Mouse (Mus musculus) thymus, adult 18-20 months (tissue): ENCODE measurements around the gene Zcchc24.
"Not testable (repeated sequence)": the region's sequence is repeated elsewhere in the genome, so short reads cannot be mapped to it uniquely, and the experiment has no call there.

Experiments used
- DNase-seq, 2 experiments: peaks; one replicate each; pipeline ENCODE4 v3.0.0; 2022; ENCODE audit warnings: mixed read lengths in 2 of 2

The Zcchc24 gene

GRCm38 (mm10) chr14:25768915-25769625, at the start of gene Zcchc24:
Zcchc24 (minus strand) TSS chr14:25769039.
- DNase-seq = peak; percentile 86 to 88

- DNase-seq = no peak
These were observed 47.6 kb upstream of the Zcchc24 start for GRCm38 (mm10) chr14:25816416-25816815.

- no peak for DNase-seq
These were observed 45.3 kb upstream of the Zcchc24 start for GRCm38 (mm10) chr14:25814140-25814539.

- not testable (repeated sequence) for DNase-seq
These were observed 42.2 kb upstream of the Zcchc24 start for GRCm38 (mm10) chr14:25811026-25811425.

- no peak for DNase-seq
These were observed 37.7 kb upstream of the Zcchc24 start for GRCm38 (mm10) chr14:25806561-25806960.

- no peak for DNase-seq
These were observed 37.0 kb upstream of the Zcchc24 start for GRCm38 (mm10) chr14:25805871-25806270.

- DNase-seq = no peak
These were observed 34.5 kb upstream of the Zcchc24 start for GRCm38 (mm10) chr14:25803246-25803809.

GRCm38 (mm10) chr14:25802511-25802910, 33.7 kb upstream of the Zcchc24 start:
- DNase-seq = no peak

- DNase-seq = peak; percentile 58 to 60
These were observed 31.5 kb upstream of the Zcchc24 start for GRCm38 (mm10) chr14:25800166-25800960.

- DNase-seq = no peak
These were observed 27.8 kb upstream of the Zcchc24 start for GRCm38 (mm10) chr14:25796619-25797018.

- no peak for DNase-seq
These were observed 26.8 kb upstream of the Zcchc24 start for GRCm38 (mm10) chr14:25795561-25796174.

GRCm38 (mm10) chr14:25795067-25795466, 26.2 kb upstream of the Zcchc24 start:
- no peak for DNase-seq

GRCm38 (mm10) chr14:25794331-25794730, 25.5 kb upstream of the Zcchc24 start:
- no peak for DNase-seq

GRCm38 (mm10) chr14:25790768-25791302, 22.0 kb upstream of the Zcchc24 start:
- DNase-seq = no peak

- no peak for DNase-seq
These were observed 21.1 kb upstream of the Zcchc24 start for GRCm38 (mm10) chr14:25789946-25790345.

GRCm38 (mm10) chr14:25789207-25789606, 20.4 kb upstream of the Zcchc24 start:
- DNase-seq = no peak

GRCm38 (mm10) chr14:25788201-25788600, 19.4 kb upstream of the Zcchc24 start:
- no peak for DNase-seq

GRCm38 (mm10) chr14:25787387-25787910, 18.6 kb upstream of the Zcchc24 start:
- no peak for DNase-seq

- no peak for DNase-seq
These were observed 18.1 kb upstream of the Zcchc24 start for GRCm38 (mm10) chr14:25786959-25787358.

GRCm38 (mm10) chr14:25785210-25785609, 16.4 kb upstream of the Zcchc24 start:
- peak in 1 of 2 experiments; percentile 10 for DNase-seq

- DNase-seq = no peak
These were observed 14.4 kb upstream of the Zcchc24 start for GRCm38 (mm10) chr14:25783220-25783619.

- DNase-seq = no peak
These were observed 11.8 kb upstream of the Zcchc24 start for GRCm38 (mm10) chr14:25780601-25781000.

GRCm38 (mm10) chr14:25776294-25776693, 7.5 kb upstream of the Zcchc24 start:
- DNase-seq = no peak
